Mouse (Mus musculus) 416B (cell line): ENCODE measurements around the gene Obsl1.

Source experiments
- DNase-seq: peaks from one replicate; pipeline ENCODE4 v3.0.0; 2011; ENCODE audit warnings: low read depth

The Obsl1 gene

GRCm38 (mm10) chr1:75455433-75455832 is 50.8 kb downstream of the Obsl1 start:
- DNase-seq, result no peak

DNA sequence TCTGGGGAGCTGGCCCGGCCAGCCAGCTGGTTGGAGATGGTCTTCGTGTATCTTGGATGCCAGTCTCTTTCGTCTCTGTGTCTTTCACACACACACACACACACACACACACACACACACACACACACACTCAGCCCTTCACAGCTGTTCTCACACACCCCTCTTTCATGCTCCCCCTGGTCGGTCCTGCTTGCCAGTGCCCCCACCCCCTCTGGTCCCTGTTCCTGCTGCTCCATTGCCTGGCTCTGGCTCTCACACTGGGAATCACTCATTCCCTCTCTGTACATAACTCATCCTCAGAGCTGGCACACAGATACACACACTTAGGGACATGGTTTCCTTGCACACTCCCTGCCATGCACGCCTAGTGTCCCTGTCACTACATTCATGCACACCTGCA is 54.4 kb downstream of the Obsl1 start:
- no peak for DNase-seq

DNA sequence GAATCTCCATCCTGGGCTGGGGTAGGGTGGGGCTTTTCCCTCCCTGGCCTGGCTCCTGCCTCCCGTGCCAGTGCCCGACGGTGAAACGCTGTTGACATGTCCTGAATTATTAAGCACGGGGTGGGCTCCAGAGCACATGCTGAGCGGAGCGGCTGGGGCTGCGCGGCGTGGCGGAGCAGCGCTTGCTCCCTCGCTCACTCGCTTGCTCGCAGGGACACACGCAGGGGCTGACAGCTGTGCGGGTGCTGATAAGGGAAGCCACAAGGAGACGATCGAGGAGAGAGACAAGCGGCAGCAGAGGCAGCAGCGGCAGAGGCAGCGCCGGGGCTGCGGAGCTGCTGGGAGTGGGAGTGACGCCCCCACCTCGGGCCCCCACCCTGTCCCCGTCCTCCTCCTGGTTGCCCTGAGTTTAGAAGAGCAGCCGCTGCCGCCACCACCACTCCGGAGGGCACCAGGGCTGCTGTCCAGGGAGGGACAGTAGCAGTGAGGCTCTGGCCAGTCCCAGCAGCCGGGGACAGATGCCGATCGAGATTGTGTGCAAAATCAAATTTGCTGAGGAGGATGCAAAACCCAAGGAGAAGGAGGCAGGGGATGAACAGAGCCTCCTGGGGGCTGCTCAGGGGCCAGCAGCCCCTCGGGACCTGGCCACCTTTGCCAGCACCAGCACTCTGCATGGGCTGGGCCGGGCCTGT is 55.8 kb downstream of the Obsl1 start, which contains the start of gene Asic4:
Gene Asic4, plus strand, starts transcription at position 123 of the 692 bp plus-strand sequence.
- no peak for DNase-seq

GRCm38 (mm10) chr1:75449377-75450135 is 56.7 kb downstream of the Obsl1 start:
- peak; percentile 9 for DNase-seq

GRCm38 (mm10) chr1:75448937-75449336 is 57.3 kb downstream of the Obsl1 start:
- no peak for DNase-seq

- DNase-seq, result no peak
These were observed 58.2 kb downstream of the Obsl1 start for GRCm38 (mm10) chr1:75448052-75448431.

- no peak for DNase-seq
These were observed 58.8 kb downstream of the Obsl1 start for GRCm38 (mm10) chr1:75447265-75448051.

DNA sequence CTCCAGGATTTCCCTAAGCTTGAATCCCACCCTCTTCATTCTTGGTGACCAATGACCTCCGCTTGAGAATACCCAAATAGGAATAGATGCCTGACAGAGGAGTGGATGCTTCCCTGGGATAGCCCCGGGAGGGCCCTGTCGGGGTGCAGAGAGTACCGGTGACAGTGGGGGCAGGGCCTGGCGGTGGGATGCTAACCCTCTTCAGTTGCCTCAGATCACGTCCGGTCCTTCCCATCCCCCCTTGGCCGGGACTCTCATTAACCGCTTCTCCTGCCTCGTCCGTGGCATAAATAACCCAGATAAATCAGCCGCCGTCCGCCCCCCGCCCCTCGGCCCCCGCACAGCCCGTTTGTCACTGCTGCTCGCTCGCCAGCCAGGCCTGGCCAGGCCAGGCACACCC is 59.6 kb downstream of the Obsl1 start:
- DNase-seq, result no peak

DNA sequence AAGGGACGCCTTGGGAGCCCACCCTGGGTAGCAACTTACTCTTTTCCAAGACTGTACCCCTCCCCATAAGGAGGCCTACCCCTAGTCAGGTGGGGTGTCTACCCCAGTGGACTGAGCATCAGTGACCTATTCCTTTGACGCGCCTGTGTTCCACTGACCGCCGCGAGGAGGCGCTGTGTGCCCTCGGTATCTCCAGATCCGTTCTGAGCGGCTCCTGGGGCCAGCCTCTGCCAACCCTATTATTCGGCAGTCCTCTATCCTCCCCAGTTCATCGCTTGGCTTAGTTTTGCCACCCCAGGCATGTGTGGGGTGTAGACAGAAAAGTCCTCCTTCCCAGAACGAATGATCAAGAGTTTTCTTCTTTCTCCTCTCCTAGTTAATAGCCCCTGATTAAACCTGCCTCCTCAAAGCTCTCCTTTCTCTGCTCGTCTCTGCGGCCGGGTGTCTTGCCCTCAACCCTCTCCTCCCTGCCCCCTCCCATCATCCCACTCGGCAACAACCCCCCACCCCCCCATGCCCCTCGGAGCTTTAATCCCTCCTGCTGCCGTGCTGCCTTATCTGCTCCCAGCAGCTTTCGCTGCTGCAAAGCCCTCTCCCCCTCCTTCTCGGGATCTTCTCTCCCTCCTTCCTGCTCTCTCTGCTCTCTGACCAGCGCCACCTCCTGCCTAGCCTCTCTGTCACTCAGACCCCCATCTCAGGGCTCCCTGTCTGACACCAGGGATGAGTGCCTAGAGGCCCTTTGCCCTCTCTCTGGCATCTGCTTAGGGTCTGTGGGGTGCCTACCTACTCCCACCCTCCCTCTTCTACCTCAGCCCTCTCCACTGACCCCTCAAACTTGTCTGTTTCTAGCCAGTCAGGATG is 60.3 kb downstream of the Obsl1 start:
- DNase-seq, result peak; percentile 60

DNA sequence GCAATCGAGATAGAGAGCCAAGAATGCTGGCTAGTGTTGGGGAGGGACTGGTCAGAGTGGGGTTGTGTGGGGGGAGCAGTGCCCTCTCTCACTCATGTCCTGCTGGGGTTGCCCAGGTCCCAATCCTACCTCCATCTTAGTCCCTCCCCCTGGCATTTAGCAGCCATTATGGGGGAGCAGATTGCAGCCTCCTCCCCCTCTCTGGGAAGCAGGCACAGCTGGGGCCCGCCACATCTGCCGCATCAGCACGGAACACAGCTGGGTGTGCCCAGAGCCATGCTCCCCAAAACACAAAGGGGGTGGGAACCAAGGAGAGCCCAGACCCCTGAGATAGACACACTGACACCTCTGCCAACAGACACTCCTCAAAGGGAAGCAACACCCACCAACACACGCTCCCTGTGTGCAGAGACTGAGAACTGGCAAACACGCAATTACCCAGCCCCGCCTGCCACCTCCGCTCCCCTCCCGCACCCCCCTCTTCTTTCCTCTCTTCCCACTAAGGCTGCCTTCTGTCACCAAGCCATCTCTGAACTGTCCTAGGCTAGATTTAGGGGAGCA is 61.0 kb downstream of the Obsl1 start:
- DNase-seq, result no peak

- no peak for DNase-seq
These were observed 62.0 kb downstream of the Obsl1 start for GRCm38 (mm10) chr1:75444208-75444607.

GRCm38 (mm10) chr1:75443247-75444024 is 62.8 kb downstream of the Obsl1 start:
- no peak for DNase-seq

- DNase-seq, result no peak
These were observed 63.4 kb downstream of the Obsl1 start for GRCm38 (mm10) chr1:75442811-75443210.

DNA sequence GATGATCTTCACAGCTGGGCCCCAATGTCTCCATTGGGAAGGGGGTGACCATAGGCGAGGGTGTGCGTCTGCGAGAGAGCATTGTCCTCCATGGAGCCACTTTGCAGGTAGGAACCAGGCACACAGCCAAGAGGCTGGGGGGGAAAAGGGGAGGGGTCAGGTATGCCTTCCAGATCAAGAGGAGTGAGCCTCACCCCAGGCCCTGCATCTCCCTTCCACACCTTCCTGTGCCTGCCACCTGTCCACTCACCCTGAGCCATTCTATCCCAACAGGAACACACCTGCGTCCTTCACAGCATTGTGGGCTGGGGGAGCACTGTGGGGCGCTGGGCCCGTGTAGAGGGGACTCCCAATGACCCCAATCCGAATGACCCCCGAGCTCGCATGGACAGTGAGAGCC is 64.1 kb downstream of the Obsl1 start:
- DNase-seq, result no peak

DNA sequence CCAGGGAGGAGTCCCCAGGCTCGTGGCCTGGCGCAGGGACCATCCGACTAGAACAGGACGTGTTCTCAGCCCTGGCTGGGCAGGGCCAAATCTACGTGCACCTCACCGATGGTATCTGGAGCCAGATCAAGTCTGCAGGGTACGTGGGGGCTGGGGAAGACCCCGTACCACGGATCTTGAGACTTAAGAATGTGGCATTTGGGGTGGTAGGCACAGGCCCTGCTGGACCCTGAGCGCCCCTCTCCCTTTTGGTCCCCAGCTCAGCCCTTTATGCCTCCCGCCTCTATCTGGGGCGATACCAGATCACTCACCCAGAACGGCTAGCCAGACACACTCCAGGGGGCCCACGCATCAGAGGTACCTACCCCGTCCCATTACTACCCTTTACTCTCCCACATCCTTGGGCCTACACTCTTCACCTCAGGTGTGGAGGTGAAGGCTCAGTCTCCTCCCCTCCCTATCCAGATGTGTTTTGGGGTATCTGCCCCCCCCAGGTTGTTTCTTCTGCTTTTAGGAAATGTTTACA is 64.7 kb downstream of the Obsl1 start:
- DNase-seq, result no peak

DNA sequence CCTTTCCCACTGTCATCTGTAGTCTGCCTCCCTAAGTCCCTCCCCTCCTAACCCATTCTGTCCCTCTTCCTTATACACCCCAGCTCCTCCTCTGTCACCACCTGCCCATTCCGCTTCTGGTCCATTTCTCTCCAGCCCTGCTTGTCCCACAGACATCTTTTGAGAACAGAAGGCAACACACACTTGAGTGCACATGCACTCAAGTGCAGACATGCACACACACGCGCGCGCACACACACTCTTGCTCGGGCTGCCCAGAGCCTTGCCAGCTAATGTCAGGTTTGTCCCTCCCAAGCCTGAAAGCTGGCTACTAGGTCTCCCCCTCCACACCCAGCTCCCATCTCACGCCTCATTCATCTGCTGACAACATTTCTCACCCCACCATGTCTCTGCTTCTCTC is 65.6 kb downstream of the Obsl1 start:
- DNase-seq, result no peak

DNA sequence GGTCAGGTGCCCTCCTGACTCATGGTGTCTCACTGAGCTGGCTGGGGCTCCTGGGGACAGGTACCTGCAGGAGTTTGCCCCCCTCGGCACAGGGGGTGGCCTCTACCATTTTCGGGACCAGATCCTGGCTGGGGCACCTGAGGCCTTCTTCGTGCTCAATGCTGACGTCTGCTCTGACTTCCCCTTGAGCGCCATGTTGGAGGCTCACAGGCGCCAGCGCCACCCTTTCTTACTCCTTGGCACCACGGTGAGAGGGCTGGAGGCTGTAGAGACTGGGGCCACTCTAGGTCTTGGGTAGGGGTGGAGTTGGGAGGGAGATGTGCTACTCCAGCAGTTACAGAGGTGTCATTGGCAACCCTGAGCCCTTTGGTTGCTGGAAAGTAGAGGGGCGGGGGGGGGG is 67.5 kb downstream of the Obsl1 start:
- no peak for DNase-seq

GRCm38 (mm10) chr1:75435475-75436328 is 70.5 kb downstream of the Obsl1 start, which contains the start of gene Gmppa:
Gene Gmppa, plus strand, starts transcription at chr1:75435930.
- DNase-seq, result peak; percentile 89
